Comparison of ENCODE assay signal across 1 mouse cellular context in the genomic region with DNA sequence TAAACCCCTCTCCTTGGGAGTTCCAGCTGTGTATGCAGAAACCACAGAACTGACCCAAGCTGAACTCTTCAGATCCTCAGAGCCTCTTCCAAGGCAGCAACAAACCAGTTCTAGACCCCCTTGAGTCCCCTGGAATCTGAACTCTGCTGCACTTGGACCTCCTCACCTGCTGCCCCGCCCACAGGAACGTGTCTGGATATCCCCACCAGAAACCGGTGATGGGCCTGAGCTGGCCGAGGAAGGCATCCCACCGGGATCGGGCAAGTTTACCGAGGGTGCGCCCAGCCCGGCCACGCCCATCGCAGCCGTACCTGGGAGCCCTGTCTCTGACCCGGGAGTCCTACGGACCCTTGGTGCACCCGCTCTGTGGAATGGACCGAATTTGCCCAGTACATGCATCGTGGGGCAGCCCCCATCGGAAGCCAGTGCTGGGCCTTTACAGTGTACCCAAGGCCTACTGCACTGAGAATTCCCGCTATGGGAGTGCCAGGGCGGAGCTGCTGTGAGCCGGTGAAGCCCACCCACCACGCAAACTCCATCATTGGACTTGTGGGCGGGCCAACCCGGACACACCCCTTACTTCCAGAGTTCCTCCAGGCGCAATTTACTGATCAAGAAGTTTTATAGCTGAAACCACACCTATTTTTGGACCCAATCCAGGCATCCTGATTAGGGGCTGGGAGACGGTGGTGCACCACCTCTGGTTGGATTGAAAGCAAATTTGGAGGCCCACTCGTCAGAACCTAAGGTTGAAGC.
TF ChIP-seq lines count a peak whose summit lies in the region.

No protein-coding gene starts in this region.

TF ChIP-seq in MEL, 35 proteins besides CTCF, POLR2A, EP300 and RAD21:
- TF ChIP-seq ETS1 (IDR thresholded peaks at IDR 0.05; ENCODE audit: low read depth, low read length) (no peak), NRF1 (IDR thresholded peaks at IDR 0.05; ENCODE audit: insufficient read depth, low read depth, low read length, poor library complexity, severe bottlenecking) (no peak), ZKSCAN1 (IDR thresholded peaks at IDR 0.05; ENCODE audit: low read depth, low read length) (no peak), HCFC1 (IDR thresholded peaks at IDR 0.05; ENCODE audit: low read depth, low read length) (no peak), E2F4 (IDR thresholded peaks at IDR 0.05; ENCODE audit: borderline replicate concordance, low read depth, low read length) (no peak), SMC3 (IDR thresholded peaks at IDR 0.05; ENCODE audit: low read depth, low read length) (no peak), SIN3A (IDR thresholded peaks at IDR 0.05; ENCODE audit: low read length) (no peak), POLR2AphosphoS5 (IDR thresholded peaks at IDR 0.05; ENCODE audit: borderline replicate concordance, low read depth, low read length) (no peak), POLR2AphosphoS2 (IDR thresholded peaks at IDR 0.05; ENCODE audit: low read length) (no peak), UBTF (IDR thresholded peaks at IDR 0.05; ENCODE audit: borderline replicate concordance, insufficient read depth, low read depth, low read length) (no peak)
TF ChIP-seq in MEL: peak in this region for 0.
